Mouse (Mus musculus): ENCODE data around the gene Hltf. TPM values are rescaled to one million over a fixed set of nuclear protein-coding genes. Genes with fewer than 3 reads are reported as not detected.
"Not testable (repeated sequence)": the region's sequence is repeated elsewhere in the genome, so short reads cannot be mapped to it uniquely, and the experiment has no call there.

The Hltf gene
- total RNA-seq, 2 experiments from 2014 or later, result 13.9 to 16.5 TPM

DNA sequence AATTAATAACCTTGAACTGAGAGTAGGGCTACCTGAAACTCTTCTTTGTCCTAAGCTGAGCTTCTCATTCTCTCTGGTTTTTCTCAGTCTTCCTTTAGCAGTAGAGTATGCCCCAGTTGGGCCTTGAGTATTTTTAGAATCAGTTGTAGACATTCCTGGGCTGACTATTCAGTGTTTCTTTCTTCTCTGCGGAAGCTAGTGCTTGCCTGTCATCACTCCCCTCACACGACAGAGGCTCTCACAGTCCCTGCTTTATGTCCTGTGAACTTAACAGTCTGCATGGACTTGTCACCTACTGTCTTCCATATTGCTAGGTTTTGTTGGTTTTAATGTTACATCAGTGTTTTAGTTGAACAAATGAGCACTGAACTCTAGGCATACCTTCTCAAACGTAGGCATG, 24.6 kb downstream of the Hltf start:
- peak; percentile 76 to 78 for DNase-seq
- intact Hi-C loops (cut with DNase I), result loop anchor here (5.0 kb wide), 1 partner anchor 70 kb away; no protein-coding TSS in a partner anchor

DNA sequence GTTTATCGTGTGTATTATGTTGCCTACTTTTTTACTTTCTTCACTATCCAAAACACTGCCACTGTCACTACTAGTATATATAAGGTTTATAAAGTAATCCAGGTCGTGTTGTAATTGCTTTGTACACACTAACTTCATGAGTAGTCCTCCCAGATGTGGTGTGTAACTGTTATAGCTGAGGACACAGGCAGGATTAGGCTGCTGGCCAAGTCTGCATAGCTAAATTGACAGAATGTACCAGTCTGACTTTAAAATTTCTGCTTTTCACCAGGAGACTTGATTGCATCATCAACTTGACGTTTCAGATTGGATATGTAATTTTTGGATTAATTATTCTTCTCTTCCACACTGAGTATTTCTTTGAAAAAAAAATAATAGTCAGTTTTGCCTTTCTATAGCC, 46.2 kb downstream of the Hltf start:
- DNase-seq, result no peak
- intact Hi-C loops (cut with DNase I), result no loop called here

DNA sequence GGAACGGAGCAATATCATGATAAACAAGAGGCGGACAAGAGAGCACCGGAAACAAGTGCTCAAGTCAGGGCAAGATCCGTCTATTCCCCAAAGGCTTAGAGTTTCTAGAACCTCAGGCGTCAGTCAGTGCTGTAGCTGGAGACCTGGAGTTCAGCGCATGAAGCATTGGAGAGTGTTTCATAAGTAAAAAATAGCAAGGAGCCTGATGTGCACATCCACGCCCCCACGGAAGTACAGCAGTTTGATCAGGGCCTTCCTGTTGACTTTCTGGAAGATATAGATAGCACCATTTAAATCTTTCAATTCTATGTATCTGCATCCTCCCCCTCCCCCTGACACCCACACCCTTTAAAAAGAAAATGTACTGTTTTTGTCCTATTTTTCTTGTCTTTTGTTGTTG, 46.7 kb downstream of the Hltf start:
- no peak for DNase-seq
- intact Hi-C loops (cut with DNase I), result no loop called here

DNA sequence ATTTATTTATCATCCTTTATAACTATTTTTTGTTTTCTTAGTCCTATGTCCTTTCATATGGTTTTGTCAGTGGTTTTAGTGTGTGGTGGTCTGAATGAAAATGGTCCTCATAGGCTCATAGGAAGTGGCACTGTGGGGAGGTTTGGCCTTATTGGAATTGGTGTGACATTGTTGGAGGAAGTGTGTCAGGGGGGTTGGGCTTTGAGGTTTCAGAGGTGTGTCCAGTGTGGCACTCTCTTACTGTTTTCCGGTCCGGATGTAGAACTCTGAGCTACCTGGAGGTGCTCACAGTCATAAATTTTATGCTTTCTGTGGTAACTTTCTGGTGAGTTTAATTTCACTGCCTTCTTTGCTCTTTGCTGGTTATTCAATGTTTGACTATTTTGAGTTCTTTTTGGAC, 47.2 kb downstream of the Hltf start:
- no peak for DNase-seq
- intact Hi-C loops (cut with DNase I), result no loop called here

DNA sequence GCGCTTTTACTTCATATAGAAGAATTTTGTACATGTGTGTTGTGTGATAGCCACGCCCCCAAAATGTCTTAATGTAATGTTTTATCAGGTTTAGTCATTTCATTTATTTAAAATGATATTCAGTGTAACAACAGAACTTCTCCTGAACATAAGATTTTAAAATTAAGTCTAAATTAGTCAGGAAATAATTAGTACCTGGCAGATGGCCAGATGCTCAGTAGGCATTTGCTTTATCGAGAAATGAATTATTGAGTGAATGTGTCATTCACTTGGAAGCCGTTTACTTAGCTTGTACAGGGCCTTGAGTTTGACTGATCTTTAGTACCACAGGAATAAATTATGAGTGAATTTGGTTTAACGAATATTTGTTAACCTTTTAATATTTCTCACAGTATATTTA, 51.3 kb downstream of the Hltf start:
- no peak for DNase-seq
- intact Hi-C loops (cut with DNase I), result no loop called here

- no peak for DNase-seq
- intact Hi-C loops (cut with DNase I), result no loop called here
These were observed 54.3 kb downstream of the Hltf start for GRCm38 (mm10) chr3:20111913-20112312.

DNA sequence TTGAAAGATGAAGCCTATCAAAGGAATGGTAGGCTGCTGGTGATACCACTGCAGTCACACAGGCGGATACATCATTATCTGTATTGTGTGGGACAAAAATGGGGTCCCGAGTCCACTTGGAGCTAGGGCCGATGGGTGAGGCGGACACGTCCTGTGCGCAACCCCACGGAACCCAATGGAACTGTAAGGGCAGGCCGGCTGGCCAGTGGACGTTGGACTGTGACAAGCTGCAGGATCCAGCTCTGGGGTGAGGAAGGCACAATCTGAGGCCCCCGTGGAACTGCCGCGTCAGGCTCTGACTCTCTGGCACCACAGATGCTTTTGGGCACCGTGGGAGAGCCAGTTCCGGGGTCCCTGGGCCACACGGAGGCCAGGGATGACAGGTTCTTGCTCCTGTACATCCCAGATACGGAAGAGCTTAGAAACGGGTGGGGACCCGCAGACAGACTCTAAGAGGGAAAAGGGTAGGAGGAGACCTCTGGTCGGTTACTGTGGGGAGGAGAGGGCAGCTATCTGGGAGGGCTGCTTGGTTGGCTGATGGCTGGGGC, 61.5 kb downstream of the Hltf start:
- intact Hi-C loops (cut with DNase I), result no loop called here
- DNase-seq, result no peak

GRCm38 (mm10) chr3:20119686-20120244, 62.2 kb downstream of the Hltf start:
- DNase-seq, result no peak
- intact Hi-C loops (cut with DNase I), result no loop called here

DNA sequence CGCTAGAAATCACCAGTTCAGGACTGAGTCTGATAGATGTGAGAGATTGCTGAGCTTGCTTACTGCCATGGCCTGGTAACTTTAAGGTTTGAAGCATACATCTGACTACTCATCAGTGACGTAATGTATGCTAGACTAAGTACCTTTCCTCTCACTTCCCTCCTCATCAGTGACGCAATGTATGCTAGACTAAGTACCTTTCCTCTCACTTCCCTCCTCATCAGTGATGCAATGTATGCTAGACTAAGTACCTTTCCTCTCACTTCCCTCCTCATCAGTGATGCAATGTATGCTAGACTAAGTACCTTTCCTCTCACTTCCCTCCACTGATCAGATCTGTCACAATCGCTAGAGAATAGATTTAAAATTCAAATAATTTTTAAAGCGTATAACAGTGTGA, 64.0 kb downstream of the Hltf start:
- DNase-seq; intact Hi-C loops (cut with DNase I): not testable (repeated sequence)

DNA sequence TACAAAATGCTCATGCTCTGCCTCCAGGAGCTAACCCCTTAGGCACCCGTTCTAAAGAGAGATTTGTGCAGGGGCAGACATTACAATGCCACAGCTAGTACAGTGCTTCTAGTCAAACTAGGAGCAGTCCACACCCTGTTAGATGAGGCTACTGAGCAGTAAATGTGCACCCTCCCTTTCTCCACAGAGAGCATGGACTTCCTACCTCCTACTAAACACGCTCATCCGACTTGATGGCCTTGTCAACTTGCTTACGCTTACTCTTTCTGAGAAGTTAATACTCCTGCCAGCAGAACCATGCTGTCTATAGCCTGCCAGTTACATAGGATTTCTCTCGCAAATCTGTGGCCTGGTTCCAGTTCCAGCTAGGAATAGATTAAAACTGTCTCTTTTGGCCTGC, 68.0 kb downstream of the Hltf start:
- intact Hi-C loops (cut with DNase I), result no loop called here
- DNase-seq, result no peak

DNA sequence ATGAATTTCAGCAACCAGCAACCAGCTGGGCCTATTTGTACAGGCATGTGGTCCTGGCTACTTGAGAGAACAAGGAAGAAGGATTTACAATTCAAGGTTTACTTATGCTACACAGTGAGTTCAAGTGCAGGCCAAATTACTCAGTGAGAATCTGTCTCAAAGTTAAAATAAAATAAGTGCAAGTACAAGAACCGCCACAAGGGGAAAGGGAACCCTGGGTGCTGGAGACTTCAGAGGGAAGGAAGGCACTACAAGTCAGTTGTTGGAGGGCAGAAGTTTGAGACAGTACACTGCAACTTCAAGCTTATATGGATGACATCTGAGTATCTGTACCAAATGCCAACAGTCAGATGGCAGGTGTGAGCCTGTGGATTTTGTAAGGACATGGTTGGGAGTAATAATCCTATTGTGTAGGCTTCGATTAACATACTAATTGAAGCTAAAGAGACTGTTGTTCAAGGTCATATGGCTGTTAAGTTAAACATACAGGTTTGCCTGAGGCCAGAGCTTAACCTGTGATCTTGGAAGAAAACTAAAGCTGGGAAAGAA, 69.5 kb downstream of the Hltf start:
- no peak for DNase-seq
- intact Hi-C loops (cut with DNase I), result no loop called here

DNA sequence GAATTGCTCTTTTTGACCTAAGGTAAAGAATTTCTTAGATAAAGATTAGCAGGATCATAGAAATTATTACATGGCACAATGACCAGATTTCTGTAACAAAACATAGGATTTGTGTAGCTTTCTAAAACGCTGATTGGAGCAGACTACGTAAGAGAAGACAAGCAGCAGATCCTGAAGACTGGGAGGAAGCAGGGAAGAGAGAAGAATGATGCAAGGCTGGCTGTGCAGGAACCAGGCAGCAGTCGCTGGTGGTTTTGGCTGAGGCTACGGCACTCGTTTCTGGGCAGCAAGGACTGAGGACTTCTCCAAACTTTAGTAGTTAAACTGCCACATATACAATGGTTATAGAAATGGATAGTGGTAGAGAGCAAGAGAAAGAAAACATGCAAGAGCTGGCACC, 71.9 kb downstream of the Hltf start:
- intact Hi-C loops (cut with DNase I), result no loop called here
- no peak for DNase-seq

- intact Hi-C loops (cut with DNase I), result no loop called here
- DNase-seq, result peak; percentile 48 to 58
These were observed 73.1 kb downstream of the Hltf start for GRCm38 (mm10) chr3:20130456-20131349.

DNA sequence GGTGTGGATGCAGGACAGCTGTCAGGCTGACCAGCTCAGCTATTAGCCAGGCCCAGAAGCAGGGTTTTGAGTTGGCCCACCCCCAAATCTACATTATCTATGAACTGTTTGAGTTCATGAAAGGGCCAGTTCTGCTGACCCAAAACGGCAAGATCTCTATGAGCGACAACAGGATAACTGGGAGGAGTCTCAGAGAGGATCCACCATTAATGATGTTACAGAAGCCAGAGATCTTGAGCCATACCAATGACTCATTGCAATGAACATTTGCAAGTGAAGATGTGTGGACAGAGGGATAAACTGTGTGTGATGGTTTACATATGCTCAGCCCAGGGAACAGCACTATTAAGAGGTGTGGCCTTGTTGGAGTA, 73.7 kb downstream of the Hltf start:
- peak in 1 of 2 experiments; percentile 7 for DNase-seq
- intact Hi-C loops (cut with DNase I), result no loop called here

GRCm38 (mm10) chr3:20132731-20133130, 75.1 kb downstream of the Hltf start:
- intact Hi-C loops (cut with DNase I), result no loop called here
- DNase-seq, result peak in 1 of 2 experiments; percentile 19

DNA sequence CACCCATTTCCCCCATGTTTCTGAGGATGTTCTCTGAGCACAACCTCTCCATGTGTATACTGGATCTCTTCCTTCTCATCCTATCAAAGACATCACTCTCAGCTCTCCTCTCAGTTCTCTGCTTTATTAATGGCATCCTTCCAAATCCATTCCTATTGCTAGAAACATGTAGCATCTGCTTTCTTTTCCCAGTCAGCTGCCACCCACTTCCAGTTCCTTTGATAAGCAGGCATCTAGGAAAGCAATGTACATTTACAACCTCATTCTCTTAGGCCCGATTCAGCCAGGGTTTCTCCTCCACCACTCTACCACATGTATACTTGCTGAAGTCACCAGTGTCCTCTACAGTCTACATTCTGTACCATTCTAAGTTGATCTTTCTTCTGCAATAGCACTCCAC, 76.1 kb downstream of the Hltf start:
- intact Hi-C loops (cut with DNase I), result no loop called here
- DNase-seq, result no peak

GRCm38 (mm10) chr3:20134545-20134944, 76.9 kb downstream of the Hltf start:
- intact Hi-C loops (cut with DNase I), result no loop called here
- no peak for DNase-seq

DNA sequence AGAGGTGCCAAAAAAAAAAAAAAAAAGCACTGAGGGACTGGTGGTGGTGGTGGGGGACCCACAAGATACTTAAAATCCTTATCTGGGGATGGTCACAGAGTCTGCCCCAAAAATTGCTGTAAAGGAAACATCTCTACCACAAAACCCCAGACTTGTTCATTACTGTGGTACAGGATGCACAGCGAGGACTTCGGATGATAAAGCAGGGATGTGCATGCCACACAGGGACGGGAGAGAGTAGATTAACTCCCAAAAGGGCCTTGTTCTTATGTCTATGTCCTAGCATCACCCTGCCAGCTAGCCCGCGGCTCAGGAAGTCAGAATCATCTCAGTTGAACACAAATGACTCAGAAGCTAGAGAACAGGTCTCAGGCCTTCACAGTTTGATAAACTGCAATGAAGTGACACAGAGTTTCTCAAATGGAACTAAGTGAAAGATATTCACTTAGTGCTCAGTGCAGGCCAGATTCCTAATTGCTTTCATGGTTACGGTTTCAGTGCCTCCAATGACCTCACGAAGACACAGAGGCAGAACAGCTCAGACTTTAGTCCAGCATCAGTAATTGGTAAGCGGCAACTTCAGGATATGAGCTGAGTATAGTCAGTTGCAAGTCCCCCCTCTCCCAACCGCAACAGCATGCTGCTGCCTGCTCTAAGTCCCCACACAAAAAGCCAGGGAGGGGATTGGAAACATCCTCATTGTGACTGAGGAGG, 79.4 kb downstream of the Hltf start:
- intact Hi-C loops (cut with DNase I), result no loop called here
- no peak for DNase-seq

DNA sequence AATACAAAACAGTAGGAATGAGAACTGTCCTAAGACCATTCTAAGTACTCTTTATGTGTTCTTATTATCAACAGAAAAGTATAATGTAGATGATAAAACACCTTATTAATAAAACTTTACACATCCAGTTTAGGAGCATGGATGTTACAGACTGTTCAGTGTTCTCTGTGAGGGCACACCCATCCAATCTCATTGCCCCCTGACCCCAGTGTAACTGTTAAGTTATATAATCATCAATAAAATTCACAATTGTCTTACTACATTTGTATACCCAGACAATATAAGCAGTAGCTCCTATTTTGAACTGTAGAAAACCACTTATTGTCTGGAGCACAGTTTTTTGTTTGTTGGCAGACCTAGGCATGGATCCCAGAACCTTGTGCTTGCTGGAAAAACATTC, 83.6 kb downstream of the Hltf start:
- no peak for DNase-seq
- intact Hi-C loops (cut with DNase I), result no loop called here

DNA sequence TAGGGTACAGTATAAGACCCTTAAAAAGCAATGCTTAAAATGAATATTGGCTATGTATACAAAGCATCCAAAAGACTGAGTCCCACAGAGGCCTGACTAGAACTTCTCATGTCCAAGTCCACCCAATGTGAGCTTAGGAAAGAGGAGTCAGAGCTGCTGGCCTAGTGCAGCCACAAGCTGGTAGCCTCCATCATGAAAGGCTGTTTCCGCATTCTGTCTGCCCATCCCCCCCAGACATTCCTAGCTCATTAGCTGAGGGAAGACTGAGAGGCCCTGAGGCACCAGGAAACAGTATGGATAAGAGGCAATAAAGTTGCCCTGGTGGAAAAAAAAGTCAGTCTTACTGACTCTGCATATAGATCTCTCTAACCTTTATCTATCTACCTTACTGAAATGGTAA, 84.1 kb downstream of the Hltf start:
- intact Hi-C loops (cut with DNase I), result no loop called here
- DNase-seq, result peak in 1 of 2 experiments; percentile 11

- intact Hi-C loops (cut with DNase I), result no loop called here
- no peak for DNase-seq
These were observed 84.5 kb downstream of the Hltf start for GRCm38 (mm10) chr3:20142101-20142500.
